Mouse (Mus musculus): ENCODE measurements around the gene Fam136a.

The Fam136a gene

GRCm38 (mm10) chr6:86397257-86397980, 32.0 kb downstream of the Fam136a start:
- no peak for DNase-seq (ENCODE audit: low spot score)

DNA sequence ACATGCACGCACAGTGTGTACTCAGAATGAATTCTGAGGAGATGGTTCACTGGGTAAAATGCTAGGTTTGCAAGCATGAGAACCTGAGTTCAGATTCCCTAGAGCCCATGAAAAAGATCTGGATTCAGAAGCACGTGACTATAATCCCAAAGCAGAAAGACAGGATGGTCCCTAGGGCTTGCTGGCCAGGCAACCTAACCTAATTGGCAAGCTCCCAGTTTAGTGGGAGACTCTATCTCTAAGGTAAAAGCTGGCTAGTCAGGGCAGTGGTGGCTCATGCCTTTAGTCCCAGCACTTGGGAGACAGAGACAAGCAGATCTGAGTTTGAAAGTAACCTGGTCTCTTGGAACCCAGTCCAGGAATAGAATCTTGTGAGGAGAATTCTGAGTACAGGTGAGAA, 33.5 kb downstream of the Fam136a start:
- no peak for DNase-seq (ENCODE audit: low spot score)

GRCm38 (mm10) chr6:86399995-86400394, 34.5 kb downstream of the Fam136a start:
- DNase-seq (ENCODE audit: low spot score) = no peak

GRCm38 (mm10) chr6:86400972-86401371, 35.5 kb downstream of the Fam136a start:
- DNase-seq (ENCODE audit: low spot score) = peak; percentile 56

DNA sequence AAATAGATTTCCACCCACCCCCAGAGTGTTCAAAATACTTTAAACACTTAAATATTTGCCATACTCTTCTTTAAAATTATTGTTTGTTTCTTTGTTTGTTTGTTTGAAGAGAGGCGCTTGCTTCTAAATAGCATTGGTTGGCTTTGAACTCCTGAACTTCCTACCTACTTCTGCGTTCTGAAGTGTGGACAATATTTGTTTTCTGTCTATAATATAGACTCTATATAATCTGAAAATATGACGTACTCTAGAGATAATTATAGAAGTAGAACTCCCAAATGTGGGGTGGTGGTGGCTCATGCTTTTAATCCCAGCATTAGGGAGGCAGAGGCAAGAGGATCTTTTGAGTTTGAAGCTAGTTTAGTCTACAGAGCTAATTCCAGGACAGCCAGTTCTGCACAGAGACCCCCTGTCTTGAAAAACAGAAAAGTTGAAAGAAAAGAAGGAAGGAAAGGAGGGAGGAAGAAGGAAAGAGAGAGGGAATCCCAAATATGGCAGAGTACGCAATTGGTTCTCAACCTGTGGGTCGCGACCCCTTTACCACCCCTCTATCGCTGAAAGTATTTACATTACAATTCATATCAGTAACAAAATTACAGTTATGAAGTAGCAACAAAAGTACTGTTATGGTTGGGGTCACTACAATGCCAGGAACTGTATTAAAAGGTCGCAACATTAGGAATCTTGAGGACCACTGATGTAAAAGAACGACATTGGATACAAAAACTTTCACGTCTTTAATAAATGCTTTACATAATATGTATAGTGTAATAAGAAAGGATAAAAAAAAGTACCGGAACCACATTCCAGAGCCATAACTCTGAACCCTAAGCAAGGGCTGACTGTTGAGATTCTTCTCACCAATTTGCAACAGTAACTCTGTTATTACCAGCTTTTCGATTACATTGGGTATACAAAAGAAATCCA, 37.5 kb downstream of the Fam136a start:
- DNase-seq (ENCODE audit: low spot score) = no peak

- peak; percentile 89 for DNase-seq (ENCODE audit: low spot score)
Observed at GRCm38 (mm10) chr6:86403728-86404099, 38.3 kb downstream of the Fam136a start.

GRCm38 (mm10) chr6:86404100-86404861, 38.8 kb downstream of the Fam136a start, which contains the start of gene Tia1:
TSS of gene Tia1 (plus strand) at chr6:86404219.
- peak; percentile 95 for DNase-seq (ENCODE audit: low spot score)

- DNase-seq (ENCODE audit: low spot score) = no peak
Observed at GRCm38 (mm10) chr6:86404996-86405395, 39.5 kb downstream of the Fam136a start.

DNA sequence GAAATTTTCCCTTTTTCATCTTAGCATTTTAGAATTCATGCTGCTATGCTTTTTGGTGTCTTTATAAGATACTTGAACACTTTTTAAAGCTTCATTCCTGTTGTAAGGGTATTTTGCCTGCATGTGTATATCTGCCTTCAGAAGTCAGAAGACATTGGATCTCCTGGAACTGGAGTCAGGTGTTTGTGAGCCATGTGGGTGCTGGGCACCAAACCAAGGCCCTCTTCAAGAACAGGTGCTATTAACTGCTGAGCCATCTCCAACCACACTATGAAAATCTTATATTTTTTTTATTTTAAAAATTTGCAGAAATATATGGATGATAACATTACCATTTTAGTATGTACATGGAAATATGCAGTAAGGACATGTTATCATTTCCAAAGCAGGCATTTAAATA, 40.9 kb downstream of the Fam136a start:
- DNase-seq (ENCODE audit: low spot score) = no peak

DNA sequence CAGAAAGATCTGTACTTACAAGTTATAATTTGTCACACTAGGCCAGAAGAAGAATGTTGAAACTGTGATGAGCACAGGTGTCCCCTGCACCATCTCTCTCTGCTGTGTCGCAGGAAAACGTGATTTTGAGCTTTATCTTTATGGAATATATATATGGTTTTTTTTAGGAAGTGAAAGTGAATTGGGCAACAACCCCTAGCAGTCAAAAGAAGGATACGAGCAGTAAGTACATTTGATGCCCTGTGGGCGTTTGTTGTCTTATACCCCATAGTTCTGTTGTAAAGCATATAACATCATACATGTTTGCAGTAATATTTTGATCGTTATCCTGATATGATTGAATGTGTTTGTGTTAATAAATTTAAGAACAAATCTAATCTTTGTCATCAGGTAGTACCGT, 53.3 kb downstream of the Fam136a start:
- no peak for DNase-seq (ENCODE audit: low spot score)

DNA sequence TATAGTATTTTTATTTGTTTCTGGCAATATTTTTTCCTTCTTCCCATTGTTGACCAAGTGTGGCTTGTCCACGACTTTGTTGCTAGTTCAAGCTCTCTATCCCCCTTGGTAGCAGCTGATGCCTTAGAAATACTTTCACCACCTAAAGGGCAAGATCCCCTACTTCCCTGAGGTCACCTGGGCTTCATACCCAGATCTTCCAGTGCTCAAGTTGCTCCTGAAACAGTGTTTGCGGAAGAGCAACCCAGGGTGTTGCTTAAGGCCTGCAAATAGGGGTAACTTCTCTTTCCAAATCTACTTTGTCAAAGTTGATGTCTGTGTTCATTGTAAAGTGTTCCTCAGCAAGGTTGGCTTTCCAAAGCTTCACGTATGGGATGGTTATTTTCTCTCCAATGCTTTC, 53.8 kb downstream of the Fam136a start:
- DNase-seq (ENCODE audit: low spot score) = no peak
